Mouse (Mus musculus) gastrocnemius, adult 2 months (tissue): ENCODE data around the gene Xpnpep1. TPM values are rescaled to one million over a fixed set of nuclear protein-coding genes. Genes with fewer than 3 reads are reported as not detected.

Source experiments
- DNase-seq: peaks from one replicate; pipeline ENCODE4 v3.0.0; 2022
- H3K27ac ChIP-seq: fragments of 200-600 bp; 2 replicates; pipeline ENCODE4 v1.8.1; 2022; ENCODE audit warnings: mild to moderate bottlenecking
- H3K4me3 ChIP-seq: fragments of 200-600 bp; 2 replicates; pipeline ENCODE4 v1.8.1; 2022; ENCODE audit warnings: mild to moderate bottlenecking, moderate library complexity
- CTCF ChIP-seq: fragments of 200-600 bp; IDR thresholded peaks from 2 replicates; pipeline ENCODE4 v1.8.1; 2022; ENCODE audit warnings: antibody characterized with exemption, mild to moderate bottlenecking, moderate library complexity
- intact Hi-C: fragments of 180-260 bp; cut with DNase I; formaldehyde crosslinking; loops from one replicate; pipeline ENCODE4 v1.15.1; 2025
- total RNA-seq, 2 experiments: library from RNA; stranded (reverse); gene quantifications; 2 replicates each; pipeline ENCODE4 v1.2.3; 2021

Xpnpep1 gene
- total RNA-seq, 2 experiments from 2014 or later = 41.9 to 48.9 TPM

DNA sequence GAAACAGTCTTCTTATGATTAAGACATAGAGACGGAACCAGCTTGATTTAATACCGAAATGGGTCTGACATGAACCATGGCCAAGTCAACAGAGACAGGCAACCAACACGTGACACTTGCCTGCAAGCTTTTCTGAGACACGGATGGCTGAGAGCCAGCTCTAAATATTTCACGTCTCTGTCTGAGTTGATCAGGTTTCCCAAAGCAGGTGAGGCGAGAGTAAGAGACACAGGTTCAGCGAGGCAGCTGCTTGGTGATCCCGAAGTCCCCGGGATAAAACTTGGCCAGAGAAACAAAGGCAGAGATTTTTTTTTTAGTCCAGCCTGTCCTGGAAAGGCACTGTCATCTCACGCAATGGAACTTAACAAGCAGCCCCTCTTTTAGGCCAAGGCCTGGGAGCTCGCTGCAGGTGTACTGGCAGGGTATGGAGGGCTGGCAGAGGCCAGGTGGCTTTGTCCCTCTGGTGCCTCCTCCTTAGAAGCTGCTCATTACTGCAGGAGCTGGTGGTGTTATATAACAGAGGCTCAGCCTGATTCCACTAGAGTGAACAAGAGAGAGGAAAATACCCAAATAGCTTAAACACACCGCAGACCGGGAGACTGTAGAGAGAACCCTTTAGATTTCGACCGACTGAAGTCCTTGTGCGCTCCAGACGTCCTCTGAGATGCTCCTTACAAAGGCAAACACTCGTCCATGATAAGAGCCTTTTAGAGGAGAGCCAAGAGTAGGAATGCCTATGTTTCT lies 36.4 kb upstream of the Xpnpep1 start:
- peak overlapping the region; percentile 58 for H3K4me3 ChIP-seq
- DNase-seq = peak; percentile 50
- H3K27ac ChIP-seq = peak overlapping the region; percentile 70
- intact Hi-C loops = no loop called here
- no peak for TF ChIP-seq CTCF

DNA sequence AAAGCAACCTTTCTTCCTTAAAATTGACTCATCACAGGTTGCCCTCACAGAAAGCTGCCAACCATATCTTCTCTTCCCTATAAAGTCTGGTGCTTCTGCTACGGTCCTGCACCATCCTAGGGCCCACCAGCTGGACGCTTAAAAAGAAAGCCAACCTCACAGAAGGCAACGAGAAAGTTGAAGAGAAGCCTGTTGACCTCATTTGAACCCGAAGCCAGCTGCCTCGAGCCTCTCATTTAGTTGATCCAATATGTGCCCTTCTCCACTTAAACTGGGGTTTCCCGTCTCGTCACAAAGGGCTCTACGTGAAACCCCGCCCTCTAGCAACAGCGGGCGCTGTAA lies 35.9 kb upstream of the Xpnpep1 start:
- intact Hi-C loops = no loop called here
- no peak for DNase-seq
- H3K4me3 ChIP-seq = peak overlapping the region; percentile 58
- no peak for TF ChIP-seq CTCF
- peak overlapping the region; percentile 70 for H3K27ac ChIP-seq

DNA sequence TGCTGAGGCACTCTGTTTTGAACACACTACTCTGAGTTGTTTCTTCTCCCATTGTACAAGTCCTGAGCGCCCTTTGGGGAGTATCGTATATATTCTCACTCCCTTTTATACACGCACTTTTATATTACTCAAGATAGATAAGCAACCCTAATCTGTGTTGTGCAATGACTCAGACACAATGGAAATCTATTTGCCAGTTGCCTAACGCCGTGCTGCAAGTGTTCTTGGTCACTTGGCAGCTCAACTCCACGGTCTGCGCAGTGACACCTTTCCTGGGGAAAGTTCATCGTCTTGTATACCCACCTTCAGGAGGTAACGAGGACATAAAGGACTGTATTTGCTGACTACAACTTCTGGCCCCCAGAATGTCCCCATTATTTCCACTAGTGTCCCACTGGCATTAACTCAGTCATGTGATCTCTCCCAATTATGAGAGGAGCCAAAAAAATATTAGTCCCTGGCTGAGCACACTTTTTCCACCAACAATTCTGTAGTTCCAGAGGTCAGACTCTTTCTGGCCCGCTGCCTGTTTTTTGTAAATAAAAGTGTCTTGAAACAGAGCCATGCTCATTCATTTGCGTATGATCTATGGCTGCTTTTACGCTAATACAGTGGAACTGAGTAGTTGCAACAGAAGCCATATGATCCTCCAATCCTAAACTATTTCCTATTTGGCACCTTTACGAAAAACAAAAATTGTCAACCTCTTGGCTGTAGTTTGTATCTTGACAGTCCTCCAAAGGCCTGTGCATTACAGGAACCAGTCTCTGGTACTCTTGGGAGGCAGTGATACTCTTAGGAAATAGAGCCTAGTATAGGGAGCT lies 35.1 kb upstream of the Xpnpep1 start:
- Histone ChIP-seq H3K4me3 (peak overlapping the region; percentile 58), H3K27ac (peak overlapping the region; percentile 70)
- no peak for TF ChIP-seq CTCF
- DNase-seq = no peak
- intact Hi-C loops = no loop called here

DNA sequence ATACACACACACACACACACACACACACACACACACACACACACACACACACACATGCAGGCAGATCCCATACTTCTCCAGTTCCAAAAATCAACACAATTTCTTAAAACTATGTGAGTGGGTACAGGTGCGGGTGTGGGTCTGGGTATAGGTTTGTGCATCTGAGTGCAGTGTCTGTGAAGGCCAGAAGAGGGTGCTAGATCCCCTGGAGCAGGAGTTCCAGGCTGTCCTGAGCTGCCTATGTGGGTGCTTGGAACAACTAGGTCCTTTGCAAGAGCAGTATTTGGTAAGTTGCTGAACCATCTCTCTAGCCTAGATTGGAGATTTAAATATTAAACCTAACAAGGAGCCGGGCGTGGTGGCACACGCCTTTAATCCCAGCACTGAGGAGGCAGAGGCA lies 33.5 kb upstream of the Xpnpep1 start:
- H3K4me3 ChIP-seq = no peak overlapping the region
- TF ChIP-seq CTCF = peak; percentile 21; the same call in 1 of the 2 replicates
- no peak for DNase-seq
- no peak overlapping the region for H3K27ac ChIP-seq
- intact Hi-C loops = no loop called here

DNA sequence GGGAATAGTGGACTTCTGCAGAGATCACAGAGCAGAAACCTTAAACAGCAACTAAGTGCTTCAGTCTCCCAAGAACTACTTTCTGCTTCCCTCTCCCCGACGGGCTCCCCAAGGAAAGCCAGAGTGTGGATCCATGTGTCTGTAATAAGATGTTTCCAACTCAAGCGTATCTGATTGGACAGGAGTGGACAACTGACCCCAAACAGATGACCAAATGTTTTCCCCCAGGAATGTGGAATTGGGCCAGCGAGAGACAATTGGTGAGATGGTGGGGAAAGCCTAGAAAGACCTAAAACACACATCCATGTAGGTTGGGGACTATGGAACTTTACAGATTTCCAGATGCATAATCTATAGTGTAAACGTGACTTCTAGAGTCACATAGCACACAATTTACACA lies 32.4 kb upstream of the Xpnpep1 start:
- DNase-seq = no peak
- Histone ChIP-seq H3K27ac (no peak overlapping the region), H3K4me3 (no peak overlapping the region)
- intact Hi-C loops = no loop called here
- TF ChIP-seq CTCF = no peak

DNA sequence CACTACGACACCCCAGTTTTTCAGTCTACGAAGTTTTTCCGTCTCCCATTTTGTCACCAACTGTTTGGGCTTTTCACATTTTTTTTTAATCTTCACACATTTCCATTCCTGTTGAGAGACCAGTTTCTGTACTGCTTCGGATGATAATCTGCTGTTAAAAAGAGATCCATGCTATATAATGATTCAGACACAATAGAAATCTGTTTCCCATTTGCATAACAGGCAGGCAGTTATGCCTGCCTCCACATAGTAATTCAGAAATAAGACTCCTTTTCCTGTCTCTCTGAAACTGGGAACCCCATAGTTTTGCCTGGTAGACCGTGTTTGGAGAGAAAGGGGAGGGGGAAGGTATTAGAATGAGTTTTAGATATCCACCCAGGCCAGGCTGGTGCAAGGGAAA lies 31.6 kb upstream of the Xpnpep1 start:
- Histone ChIP-seq H3K4me3 (no peak overlapping the region), H3K27ac (peak overlapping the region; percentile 46; the same call in 1 of the 2 replicates)
- no peak for DNase-seq
- TF ChIP-seq CTCF = no peak
- intact Hi-C loops = no loop called here

DNA sequence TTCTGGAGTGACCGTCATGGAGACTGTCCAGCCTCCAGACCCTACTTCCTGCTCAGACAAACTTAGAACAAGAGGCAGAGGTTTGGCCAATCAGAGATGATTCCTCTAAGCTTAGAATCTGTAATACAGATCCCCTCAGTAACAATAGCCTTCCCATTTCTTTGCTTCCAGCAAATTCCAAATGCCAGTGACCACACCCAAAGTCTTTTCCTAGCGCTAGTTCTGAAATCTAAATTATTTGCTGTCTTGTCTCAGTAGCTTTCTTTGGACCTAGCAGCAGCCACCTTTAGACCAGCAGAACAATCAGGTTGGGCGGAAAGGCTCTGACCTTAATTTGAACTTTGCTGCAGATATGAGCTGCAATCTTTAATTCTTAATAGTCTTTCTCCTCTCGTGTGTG lies 30.9 kb upstream of the Xpnpep1 start:
- peak overlapping the region; percentile 65 for H3K27ac ChIP-seq
- no peak for TF ChIP-seq CTCF
- no peak overlapping the region for H3K4me3 ChIP-seq
- intact Hi-C loops = no loop called here
- DNase-seq = no peak

DNA sequence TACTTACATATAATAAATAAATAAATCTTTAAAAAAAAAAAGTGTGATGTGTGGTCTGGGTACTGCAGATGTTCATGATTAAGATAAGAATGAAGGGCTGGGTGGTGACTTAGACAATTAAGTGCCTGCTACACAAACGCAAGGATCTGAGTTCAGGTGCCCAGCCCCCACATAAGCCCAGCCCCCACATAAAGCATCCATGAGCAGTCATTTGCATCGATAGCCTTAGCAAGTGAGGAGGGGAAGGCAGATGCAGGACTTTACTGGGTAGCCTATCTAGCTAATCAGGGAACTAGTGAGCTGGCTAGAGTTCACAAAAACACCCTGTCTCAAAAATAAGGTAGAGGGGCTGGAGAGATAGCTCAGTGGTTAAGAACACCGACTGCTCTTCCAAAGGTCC lies 29.4 kb upstream of the Xpnpep1 start:
- no peak for DNase-seq
- Histone ChIP-seq H3K27ac (no peak overlapping the region), H3K4me3 (no peak overlapping the region)
- no peak for TF ChIP-seq CTCF
- intact Hi-C loops = no loop called here

DNA sequence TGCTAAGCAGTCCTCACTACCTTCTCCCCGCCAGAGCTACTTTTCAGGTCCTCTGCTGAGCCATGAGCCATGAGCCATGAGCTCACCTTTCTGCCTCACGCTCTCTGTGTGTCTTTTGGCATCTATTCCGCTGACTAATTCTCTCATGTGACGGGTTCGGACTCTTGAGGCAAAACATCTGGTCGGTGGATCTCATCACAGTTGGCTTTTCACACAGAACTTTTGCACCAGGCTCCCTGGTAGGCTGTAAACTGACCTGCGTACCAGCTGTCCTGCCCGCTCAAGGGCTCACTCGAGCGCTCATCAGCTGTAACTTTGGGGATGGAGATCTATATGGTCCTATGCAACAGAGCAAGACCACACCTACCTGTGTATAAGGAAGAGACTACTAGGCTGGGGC lies 26.9 kb upstream of the Xpnpep1 start:
- Histone ChIP-seq H3K27ac (peak overlapping the region; percentile 71), H3K4me3 (peak overlapping the region; percentile 47)
- TF ChIP-seq CTCF = no peak
- intact Hi-C loops = no loop called here
- peak; percentile 71 for DNase-seq

DNA sequence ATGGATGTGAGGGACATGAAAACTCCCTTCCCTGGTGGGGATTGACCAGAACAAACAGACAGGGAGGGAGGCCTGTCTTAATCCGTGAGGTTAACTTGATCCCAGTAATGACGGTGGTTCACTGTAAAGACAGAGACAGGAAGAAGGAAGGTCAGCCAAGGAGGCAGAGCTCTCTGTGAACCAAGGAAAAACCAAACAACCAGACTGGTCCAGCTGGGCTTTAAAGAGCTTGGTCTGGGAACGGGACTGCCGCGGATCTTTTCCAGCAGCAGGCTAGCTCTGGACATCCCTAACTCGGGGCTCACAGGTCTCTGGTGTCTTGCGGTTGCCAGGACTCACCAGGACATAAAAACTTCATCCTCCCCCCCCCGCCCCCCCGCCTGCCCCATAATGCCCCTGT lies 26.5 kb upstream of the Xpnpep1 start:
- intact Hi-C loops = no loop called here
- peak overlapping the region; percentile 47 for H3K4me3 ChIP-seq
- peak overlapping the region; percentile 71 for H3K27ac ChIP-seq
- TF ChIP-seq CTCF = no peak
- peak; percentile 62 for DNase-seq

DNA sequence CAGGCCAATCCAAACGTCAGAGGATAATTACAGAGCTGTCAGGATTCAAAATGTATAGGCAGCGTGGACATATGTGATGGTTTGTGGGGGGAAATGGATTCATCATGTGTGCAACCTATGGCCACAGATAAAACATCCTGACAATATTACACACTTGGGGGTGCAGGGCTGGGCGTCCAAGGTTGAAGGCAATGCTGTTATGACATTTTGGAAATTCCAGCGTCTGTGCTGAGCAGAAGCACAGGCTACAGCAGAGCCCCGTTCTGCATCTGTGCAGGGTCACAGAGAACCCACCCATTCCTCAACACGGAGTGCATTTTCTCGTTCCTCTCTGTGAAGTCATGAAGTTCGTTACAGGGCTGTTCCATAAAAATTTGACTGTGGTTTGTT lies 25.0 kb upstream of the Xpnpep1 start:
- Histone ChIP-seq H3K27ac (no peak overlapping the region), H3K4me3 (no peak overlapping the region)
- no peak for TF ChIP-seq CTCF
- DNase-seq = no peak
- intact Hi-C loops = no loop called here

DNA sequence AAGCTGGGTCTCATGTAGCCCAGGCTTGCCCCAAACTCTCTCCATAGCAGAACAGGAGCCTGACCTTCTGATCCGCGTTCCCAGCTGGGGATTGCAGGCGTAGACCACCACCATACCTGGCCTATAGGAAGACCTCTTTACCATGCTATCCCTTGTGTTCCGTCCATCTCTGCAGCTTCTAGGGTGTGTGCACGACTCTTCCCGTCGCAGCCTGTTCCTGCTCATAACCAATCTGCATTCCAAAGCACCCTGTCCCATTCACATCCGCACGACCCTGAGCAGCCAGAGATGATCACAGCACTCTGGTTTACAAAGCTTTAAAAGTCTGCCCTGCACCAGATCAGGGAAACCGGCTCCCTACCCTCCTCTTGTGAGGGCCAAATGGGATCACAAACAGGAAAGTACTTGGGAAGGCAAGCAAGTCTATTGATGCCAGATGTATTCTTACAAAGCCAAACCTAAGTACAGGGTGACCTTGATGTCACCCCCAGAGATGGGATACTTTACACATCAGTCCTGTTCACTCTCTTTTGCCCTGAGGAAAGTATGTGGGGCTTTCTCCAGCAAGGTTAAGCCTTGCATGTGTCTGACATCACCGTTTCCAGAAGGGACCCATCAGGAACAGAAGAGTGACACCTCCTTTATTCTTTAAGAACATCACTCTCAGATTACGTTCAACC lies 24.4 kb upstream of the Xpnpep1 start:
- no peak for TF ChIP-seq CTCF
- DNase-seq = no peak
- peak overlapping the region; percentile 21; the same call in 1 of the 2 replicates for H3K27ac ChIP-seq
- H3K4me3 ChIP-seq = no peak overlapping the region
- intact Hi-C loops = no loop called here

DNA sequence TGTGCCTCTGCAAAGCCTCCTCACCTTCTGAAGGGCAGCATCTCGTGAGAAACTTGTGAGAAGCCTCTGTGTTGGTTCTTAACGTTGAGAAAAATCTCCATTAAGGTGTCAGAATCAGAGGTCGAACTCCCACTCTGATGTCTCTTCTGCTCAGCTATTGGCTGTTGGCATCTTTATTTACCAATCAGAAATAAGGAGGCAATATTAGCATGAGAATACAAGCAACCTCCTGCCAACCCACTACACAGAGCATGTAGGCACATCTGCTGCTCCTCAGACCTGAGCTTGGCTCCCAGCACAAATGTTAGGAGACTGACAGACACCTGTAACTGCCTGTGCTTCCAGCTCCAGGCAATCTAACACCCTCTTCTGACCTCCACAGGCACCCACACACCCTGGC lies 22.0 kb upstream of the Xpnpep1 start:
- no peak for TF ChIP-seq CTCF
- DNase-seq = no peak
- intact Hi-C loops = no loop called here
- Histone ChIP-seq H3K27ac (no peak overlapping the region), H3K4me3 (no peak overlapping the region)
